Mouse (Mus musculus) testis, postnatal 10 days (tissue): ENCODE data around the gene Fmo6.

Source experiments
- DNase-seq: peaks from one replicate; pipeline ENCODE4 v3.0.0; 2021; ENCODE audit warnings: low spot score

Gene Fmo6

DNA sequence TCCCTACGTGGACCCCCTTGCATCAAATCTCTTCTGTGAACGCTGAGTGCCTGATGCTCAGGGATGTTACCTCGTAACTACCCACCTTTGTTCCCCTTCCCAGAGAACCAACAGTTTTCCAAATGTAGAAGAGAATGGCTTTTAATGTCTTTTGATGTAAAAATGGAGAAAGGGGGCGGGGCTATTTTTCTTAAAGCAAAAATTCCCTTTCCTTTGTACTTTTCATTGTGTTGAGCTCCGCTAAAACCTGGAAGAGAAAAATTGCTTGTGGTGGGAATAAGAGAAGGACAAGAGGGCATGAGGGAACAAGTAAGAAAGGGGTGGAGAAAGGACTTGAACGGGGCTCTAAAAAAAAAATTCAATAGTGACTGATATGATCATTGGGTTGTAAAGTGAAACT, at the start of gene Fmo6:
Fmo6 (minus strand) TSS at position 101 of the 400 bp plus-strand sequence.
- no peak for DNase-seq

DNA sequence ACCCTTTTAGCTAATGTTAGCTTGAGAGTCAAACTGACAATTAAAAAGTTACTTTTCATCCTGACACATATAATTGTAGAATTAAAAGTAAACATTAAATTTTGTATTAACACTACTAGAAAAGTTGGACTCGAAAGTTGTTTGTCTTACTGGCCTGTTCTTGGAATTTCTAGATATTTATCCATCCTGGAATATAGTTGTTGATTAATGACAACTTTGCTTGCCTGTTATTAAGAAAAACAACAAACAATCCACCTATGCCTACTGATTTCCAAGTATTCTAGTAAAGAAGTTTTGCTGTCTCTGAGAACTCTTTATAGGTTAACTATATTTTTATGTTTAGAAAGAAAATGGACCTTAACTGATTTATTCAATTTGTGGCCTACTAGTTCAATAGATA, 49.5 kb upstream of the Fmo6 start:
- no peak for DNase-seq

DNA sequence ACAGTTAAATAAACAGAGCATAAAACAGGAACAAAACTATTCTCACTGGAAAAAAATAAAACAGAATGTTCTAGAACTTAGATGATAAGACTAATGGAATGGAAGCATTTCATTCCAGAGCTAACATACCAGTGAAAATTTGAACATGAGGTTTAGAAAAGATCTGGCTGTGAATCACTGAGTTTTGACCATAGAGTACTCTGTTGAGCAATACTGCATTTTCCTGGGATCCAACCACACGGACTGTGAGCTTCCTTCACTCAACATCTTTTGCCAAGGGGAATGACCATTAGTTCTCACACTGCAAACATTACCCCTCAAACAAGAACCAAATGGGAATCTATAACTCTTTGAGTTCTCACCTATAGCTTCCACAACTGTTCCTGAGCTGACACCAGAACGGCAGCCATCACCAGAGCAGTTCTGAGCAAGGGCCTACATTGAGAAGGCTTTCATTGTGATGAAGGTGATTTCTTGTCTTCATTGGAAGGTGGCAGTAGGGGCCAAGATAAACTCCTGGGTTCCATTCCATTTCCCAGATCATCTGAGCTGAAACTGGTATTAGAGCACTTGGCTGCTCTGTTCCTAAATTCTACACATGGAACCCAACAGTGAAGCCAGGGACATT, 48.9 kb upstream of the Fmo6 start:
- no peak for DNase-seq

DNA sequence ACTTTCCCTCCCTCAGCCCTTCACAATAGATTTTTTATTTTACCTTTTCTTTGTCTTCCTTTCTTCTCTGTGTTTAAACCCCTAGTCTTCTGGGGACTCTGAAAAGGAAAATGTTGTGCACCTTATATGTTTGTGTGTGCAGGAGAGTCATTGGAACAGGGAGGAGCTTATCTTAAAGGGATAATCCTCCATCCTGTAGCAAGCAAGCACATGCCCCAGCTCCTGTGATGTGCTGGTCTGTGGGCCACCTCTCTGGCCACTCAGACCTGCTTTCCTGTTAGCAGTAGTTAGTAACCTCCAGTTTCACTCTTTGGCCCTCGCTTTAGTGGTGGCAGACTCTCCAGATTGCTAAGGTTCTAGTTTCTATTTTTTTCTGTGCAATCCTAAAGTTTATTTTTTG, 47.1 kb upstream of the Fmo6 start, which contains the start of gene Fmo3:
Fmo3 (minus strand) TSS at position 101 of the 400 bp plus-strand sequence.
- no peak for DNase-seq

DNA sequence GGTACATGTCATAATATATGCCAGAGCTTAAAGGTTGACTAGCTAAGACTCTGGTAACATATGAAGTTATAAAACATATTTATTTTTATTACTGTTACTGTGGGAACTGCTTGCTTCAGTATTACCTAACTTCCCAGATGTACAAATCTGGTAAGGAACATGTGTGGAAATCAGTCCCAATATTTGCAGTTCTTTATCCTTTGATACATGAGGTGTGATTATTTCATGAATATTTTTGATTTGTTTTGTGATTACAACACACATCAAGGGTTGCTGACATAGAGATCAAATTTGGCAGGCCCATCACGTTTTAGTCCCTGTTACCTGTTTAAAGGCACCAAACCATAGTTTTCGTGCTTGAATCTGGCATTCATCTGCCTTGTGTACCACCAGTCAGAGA, 26.2 kb upstream of the Fmo6 start:
- DNase-seq: no peak

DNA sequence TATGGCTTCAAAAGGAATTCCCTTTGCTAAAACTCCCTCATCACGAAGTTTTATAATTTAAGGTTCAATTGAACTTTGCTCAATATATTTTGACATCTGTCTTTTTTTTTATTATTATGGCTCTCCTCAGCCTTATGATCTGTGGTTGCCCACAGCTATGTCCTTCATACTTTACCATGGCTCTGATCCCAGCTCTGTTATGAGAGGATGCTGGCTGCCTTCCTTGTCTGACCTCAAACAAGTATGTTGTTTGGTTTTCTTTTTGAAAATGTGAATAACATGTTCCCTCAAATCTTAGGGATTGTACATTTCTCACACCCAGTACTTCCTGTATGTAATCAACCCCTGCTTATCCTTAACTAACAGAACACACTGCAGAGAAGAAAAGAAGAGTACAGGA, 20.1 kb upstream of the Fmo6 start:
- no peak for DNase-seq

DNA sequence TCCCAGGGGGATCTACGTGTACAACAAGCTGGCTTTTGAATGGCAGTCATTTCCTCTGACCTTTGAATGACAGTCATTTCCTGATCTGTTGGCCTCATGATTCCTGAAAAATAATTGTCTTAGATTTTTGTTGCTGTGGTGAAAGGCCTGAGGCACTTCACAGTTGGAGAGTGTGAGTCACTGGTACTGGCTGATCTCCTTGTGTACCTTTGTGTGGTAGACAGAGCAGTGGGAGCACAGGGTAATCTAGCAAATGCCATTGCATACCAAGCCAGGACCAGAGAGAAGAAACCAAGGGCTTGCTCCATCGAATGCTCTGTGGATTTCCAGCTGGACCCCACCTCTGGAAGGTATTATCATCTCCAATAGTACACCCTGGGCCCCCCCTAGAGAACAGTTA, 15.8 kb upstream of the Fmo6 start:
- DNase-seq: no peak

DNA sequence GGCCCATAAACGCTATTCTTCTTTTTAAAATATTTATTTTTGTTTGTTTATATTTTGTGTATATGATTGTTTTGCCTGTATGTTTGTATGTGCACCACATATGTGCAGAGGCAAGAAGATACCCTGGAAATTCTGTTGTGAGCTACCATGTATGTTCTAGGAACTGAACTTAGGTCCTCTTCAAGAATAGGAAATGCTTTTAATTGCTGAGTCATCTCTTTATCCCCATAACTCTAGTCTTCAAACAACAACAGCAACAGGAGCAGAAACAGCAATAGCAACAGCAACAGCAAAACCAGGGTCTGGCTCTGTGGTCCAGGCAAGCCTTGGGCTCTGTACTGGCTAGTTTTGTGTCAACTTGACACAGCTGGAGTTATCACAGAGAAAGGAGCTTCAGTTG, 12.4 kb upstream of the Fmo6 start:
- no peak for DNase-seq

DNA sequence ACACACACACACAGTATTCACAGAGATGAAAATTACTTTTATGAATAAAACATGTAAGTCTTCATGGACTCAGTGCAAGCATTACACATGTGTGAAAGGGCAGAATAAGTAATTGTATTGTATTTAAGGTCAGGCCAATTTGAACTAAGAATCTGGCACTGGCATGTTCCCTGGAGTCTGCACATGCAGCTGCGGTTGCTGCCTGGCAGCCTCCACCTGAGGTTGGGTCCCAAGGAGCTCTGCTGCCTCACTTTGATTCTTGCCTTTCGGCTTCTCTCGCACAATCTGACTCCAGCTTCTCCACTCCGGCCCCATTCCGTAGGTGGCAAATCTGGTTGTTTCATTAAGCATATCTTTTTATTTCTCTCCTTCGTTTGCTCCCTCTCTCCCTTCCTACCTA, 10.6 kb upstream of the Fmo6 start:
- no peak for DNase-seq

DNA sequence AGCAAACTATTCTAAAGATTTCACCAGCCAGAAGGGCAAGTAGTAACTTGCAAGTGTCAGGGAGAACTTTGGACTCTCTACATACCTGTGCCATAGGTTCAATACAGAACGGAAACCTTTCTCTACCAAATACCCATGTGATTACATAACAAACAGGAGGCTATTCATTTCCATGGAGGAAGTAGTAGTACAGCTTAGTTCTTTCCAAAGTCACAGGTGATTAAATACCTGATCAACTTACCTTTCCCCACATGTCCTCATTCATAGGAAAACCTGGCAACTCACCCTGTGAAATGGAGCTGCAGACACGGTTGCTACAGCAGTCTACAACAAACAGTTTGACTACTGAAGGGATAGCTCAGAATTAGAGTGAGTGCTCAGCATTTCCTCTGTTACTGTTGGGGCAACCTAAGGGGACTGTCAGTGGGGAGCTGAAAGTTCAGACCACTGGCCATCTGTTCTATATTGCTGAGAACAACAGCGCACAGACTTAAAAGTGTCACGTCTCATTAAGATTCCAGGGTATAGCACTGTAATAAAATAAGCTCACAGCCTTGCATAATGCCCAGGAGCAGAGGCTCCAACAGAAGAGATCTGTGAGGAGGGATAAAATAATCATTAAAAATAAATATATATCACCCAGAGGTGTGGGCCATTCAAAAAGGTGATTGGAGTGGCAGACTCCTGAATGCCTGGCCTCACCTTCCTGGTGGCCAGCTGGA, 9.7 kb upstream of the Fmo6 start:
- DNase-seq: no peak

DNA sequence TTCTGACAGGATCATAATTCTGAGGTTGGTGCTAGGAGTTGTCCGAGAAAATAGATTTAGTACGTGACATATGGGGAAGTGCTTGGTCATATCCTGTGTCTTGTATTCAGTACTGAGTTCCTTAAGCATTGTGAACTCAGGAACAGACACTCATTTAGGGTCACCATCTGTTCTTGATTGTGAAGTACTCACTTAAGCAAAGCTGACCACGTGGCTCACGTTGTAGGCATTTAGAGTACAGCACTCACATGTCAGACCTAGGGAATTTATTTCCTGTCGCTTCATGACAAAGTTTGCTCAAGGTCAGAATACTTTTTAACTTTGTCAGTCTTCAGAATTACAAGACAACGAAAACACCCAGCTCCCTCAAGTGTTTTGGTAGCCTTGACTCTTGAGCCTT, 6.4 kb upstream of the Fmo6 start:
- DNase-seq: no peak

DNA sequence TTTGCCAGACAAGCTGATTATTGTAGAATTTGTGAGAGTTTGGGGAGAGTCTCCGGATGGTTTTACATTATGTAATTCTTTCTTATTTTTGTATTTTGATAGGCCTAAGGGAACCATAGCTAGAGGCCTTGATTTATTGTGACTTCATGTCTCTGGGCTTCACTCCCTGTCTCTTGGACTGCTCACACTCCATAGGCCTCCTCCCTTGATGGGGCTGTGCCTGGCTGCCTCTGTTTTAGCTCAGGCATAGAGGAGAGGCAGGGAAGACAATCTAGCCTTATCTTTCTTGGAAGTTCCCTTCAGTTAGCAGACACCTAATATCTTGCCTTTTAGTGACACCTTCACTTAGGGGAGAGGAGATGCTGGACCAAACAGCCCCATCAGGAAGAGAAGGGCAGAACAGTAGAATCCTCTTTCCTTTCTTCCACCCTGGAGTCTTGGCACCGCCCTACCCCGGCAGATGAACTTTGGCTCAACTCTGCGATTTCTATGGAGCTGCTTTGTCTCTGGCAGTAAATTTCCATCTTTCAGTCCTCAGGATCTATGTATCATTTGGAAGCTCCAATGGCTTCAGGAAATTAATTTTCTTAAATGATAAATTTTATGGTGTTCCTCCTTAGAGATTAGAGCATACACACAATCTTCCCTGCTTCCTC, 1.5 kb upstream of the Fmo6 start:
- DNase-seq: no peak

DNA sequence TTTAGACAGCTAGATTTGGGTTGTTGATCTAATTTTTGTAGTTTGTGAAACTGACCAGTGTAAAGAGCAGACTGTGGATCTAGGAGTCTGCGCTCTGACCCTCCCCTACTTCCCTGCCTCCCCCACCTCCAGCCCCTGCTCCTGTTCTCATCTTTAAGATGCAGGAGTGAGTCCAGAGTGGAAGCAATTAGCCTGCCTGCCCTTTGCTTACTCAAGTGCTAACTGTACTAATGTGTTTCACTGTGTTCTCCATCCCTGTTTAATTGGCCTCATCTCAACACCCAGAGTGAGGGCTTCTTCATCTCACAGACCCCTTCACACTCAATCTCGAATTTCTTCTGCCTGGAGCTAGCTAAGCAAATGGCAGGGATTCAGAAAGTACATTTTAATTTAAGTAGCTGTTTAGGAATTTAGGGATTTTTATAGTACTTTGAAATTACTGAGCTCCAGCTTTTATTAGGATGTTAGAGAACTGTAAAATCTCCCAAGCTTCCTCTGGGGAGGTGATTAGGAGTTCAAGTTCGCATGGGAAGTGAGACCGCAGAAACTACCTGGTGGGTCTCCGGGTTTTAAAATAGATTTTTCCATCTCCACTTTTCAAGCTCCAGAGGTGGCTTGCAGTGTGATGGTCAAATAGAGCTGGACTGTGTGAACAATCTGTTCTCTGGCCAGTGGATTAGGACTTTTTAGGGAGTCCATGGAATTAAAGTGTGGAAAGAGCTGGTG, 818 bp upstream of the Fmo6 start:
- DNase-seq: no peak

DNA sequence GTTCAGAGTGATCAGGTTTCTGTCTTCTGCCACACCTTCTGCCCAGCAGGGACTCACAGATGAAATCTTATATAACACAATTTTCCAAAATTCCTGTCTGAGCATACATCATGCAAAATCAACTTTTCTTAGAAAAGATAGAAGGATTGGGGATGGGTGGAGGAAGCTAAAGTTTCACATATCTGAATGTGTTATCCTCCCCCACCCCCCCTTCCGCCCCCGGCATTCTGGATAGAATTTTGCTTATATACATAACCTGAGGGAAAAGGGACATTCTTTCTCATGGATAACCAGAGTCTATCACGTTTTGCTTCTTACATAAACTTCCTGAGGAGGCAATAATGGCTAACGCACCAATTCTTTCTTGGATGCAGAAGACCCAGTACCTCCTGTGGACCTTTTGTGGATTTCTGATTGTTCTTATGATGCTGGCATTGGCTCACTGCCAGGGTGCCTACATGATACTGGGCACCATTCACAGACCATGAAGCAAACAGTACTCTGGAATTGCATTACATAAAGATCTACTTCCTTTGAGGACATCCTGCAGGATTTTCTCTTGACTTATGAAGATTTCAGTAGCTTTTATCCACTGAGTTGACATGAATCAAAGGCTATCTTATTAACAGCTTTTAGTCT, 2.8 kb downstream of the Fmo6 start:
- DNase-seq: no peak

DNA sequence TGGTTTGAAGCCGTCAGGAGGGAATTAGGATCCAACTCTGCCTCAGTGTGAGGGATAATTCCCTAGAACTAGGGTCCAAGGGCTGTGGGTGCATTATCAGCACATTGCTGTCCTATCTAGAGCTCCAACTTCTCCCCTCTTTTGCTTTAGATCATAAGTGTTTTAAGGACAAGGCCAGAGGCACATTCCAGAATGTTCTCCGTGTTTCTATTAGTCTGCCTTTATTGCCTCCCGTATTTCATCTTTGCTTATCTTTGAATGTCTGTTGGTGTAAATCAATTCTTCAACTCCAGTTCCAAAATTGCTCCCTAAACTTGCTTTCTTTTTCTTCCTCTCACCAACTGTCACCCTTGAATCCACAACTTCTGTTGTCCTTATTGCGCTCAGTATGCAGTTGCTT, 4.9 kb downstream of the Fmo6 start:
- DNase-seq: no peak

DNA sequence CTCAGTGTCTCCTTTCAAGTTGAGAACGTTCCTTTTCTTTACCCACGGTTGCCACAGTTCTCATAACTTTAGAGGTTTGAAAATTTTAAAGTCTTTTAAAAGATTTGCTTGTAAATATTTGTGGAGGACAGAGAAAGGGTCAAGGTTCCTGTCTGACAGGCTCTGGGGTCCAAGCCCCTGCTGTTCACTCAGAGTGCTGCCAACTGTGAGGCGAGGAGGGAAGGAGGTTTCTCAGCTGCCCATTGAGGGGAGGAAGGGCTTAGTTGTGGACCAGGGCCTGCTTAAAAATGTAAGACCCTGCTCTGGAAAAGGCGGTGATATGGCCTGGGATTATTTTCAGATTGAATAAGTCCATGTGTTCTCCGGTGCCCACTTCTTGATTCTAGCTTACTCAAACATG, 5.4 kb downstream of the Fmo6 start:
- DNase-seq: no peak

DNA sequence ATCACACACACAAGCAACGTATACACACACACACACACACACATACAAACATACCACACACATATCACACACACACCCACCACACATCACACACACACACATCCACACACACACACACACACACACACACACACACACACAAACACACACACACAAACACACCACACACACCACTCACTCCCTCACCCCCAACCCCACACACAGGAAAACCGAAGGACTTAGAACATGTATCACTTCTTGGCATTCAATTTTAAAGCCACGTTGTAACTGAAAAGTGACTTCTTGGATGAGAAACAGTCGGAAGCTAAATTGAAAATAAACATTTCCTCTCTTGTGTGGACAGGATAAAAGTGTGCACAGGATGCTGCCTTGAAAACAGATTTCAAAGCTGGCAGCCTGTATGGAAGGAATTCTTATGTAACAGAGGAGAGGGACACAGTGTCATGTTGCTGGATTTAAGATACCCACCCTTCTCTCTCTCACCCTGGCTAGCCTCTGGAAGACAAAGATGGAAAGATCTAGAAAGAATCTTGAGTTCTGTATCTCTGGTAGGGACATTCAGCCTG, 5.9 kb downstream of the Fmo6 start:
- no peak for DNase-seq

DNA sequence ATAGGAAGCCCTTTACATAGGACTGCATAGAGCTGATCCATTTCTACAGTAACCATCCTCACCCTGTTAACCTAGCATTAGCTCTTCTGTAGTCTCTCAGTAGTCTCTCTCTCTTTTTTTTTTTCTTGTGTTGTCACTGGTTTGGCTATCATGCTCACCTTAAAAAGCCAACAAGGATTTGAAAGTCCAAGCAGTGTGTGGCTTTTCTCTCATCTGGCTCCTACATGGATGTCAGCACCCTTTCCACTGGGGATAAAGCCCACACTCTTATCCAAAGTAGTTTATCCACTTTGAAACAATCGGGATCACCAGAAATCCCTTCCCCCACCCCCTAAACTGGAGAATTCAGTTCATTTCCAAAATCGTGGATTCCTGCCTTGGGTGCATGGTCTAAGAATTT, 6.7 kb downstream of the Fmo6 start:
- DNase-seq: no peak

DNA sequence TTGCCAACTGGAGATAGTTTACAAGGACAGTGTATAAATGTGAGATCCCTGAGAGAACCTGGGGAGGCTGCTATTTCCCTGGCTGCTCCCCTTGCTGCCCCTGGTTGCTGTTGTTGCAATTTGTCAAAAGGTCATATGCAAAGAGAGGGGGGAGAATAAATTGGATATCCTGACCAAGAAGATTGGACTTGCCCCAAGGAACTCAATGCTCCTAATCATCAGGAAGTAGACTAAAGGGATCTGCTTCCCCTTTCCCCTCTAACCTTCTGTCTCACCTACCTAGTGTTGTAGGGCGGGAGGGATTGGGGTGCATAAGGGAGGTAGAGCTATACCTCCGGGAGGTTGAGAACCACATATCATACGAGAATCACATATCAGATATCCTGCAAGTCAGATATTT, 8.2 kb downstream of the Fmo6 start:
- no peak for DNase-seq

DNA sequence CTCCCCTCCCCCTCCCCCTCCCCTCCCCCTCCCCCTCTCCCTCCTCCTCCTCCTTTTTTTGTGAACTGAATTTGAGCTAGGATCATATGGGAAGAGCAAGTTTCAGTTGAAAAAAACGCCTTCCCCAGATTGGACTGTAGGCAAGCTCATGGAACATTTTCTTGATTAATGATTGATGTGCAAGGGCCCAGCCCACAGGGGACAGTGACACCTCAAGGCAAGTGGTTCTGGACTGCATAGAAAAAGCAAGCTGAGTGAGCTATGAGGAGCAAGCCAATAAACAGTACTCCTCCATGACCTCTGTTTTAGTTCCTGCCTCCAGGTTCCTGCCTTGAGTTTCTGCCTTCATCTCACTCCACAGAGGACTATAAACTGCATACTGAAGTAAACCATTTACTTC, 12.2 kb downstream of the Fmo6 start:
- DNase-seq: no peak

DNA sequence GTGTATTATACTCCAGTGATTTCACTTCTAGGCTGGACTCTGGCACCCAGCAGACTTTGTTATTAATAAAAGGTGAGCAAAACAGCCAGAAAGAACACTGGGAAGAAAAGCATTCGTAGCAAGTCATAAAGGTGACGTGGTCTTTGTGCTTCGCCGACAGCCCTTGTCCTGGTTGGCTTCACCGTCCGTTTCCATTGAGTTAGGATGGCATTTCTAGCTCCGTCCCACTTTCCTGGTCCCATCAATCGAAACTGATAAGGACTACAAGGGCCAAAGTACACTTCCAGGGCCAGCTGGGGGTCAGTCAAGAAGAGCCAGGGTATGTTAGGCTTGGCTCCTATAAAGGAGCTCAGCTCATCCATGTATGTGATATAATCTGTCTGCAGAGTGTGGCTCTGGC, 20.7 kb downstream of the Fmo6 start:
- DNase-seq: no peak

DNA sequence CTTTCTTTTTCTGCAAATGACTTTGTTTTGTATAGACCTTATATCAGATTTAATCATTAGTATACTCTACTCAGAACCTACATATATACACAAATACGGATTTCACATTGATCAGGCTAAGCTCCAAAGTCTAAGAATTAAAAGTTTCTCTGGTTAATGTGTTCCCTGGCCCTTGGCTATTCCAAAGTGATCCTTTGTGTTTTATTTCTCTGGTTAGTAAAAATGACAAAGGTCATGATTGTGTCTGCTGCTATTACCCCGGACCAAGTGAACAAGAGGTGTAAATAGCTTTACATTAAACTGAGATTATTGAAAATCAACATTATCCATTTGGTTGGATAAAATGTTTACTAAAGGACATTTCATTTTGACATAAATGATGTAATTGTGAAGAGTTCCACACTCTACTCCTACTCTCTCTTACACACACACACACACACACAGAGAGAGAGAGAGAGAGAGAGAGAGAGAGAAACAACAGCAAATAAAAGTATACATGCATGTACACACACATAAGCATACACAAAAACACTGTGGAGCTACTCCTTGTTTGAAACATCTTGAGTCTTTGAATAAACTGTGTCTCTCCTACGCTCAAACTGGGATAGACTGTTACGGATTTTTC, 22.3 kb downstream of the Fmo6 start:
- no peak for DNase-seq
